Mouse (Mus musculus) adrenal gland (tissue): ENCODE measurements around the gene Rnpep.

Source experiments
- intact Hi-C: fragments of 180-260 bp; cut with DNase I; formaldehyde crosslinking; loops from one replicate; pipeline ENCODE4 v1.15.1; 2025
- long read RNA-seq, 2 experiments: library from polyadenylated mRNA; unstranded; transcript quantifications; one replicate each; pipeline ENCODE4 v2.0.0; 2020; ENCODE audit warnings: borderline replicate concordance in 1 of 2; ENCODE audit not compliant: insufficient replicate concordance in 1 of 2

The Rnpep gene
- long read RNA-seq, experiment 1, transcript Rnpep-202 (11 exons, 2,288 nt) = major isoform, 26 of 37 reads
- long read RNA-seq, experiment 1, partial matches to known transcripts = 6 of 37 reads
- long read RNA-seq, experiment 1, other reads (novel, unspliced or antisense) = 1 of 37 reads
- long read RNA-seq, experiment 2, transcript Rnpep-201 (10 exons, 2,171 nt) = minor isoform, 7 of 69 reads
- long read RNA-seq, experiment 2, transcript Rnpep-202 (11 exons, 2,288 nt) = major isoform, 47 of 69 reads
- long read RNA-seq, experiment 2, partial matches to known transcripts = 9 of 69 reads
- long read RNA-seq, experiment 2, other reads (novel, unspliced or antisense) = 6 of 69 reads

- intact Hi-C loops = loop anchor here (5.0 kb wide), 1 partner anchor 83 kb away; no protein-coding TSS in a partner anchor
Measured at GRCm38 (mm10) chr1:135283826-135284291, at the start of gene Rnpep. Gene Rnpep (minus strand): TSS chr1:135284084.

GRCm38 (mm10) chr1:135330578-135330977 lies 46.7 kb upstream of the Rnpep start:
- intact Hi-C loops = no loop called here

- intact Hi-C loops = no loop called here
Measured at GRCm38 (mm10) chr1:135328368-135328767, 44.5 kb upstream of the Rnpep start.

GRCm38 (mm10) chr1:135325934-135326333 lies 42.0 kb upstream of the Rnpep start:
- intact Hi-C loops = no loop called here

GRCm38 (mm10) chr1:135324571-135324970 lies 40.7 kb upstream of the Rnpep start, which contains the start of gene Lmod1:
Gene Lmod1 (plus strand): TSS chr1:135324807.
- intact Hi-C loops = no loop called here

- intact Hi-C loops = no loop called here
Measured at GRCm38 (mm10) chr1:135323367-135323901, 39.5 kb upstream of the Rnpep start.

- intact Hi-C loops = no loop called here
Measured at GRCm38 (mm10) chr1:135313284-135314031, 29.6 kb upstream of the Rnpep start, which contains the start of gene Timm17a. Gene Timm17a (minus strand): TSS chr1:135313778.

GRCm38 (mm10) chr1:135312201-135312600 lies 28.3 kb upstream of the Rnpep start:
- intact Hi-C loops = no loop called here

- intact Hi-C loops = no loop called here
Measured at GRCm38 (mm10) chr1:135311356-135311755, 27.5 kb upstream of the Rnpep start.

GRCm38 (mm10) chr1:135290908-135291307 lies 7.0 kb upstream of the Rnpep start:
- intact Hi-C loops = no loop called here

- intact Hi-C loops = no loop called here
Measured at GRCm38 (mm10) chr1:135286311-135286710, 2.4 kb upstream of the Rnpep start.

GRCm38 (mm10) chr1:135283287-135283825 lies 528 bp downstream of the Rnpep start:
- intact Hi-C loops = loop anchor here (5.0 kb wide), 1 partner anchor 84 kb away; no protein-coding TSS in a partner anchor

- intact Hi-C loops = loop anchor here (5.0 kb wide), 1 partner anchor 85 kb away; no protein-coding TSS in a partner anchor
Measured at GRCm38 (mm10) chr1:135282536-135283286, 1.2 kb downstream of the Rnpep start.

- intact Hi-C loops = loop anchor here (5.0 kb wide), 1 partner anchor 85 kb away; no protein-coding TSS in a partner anchor
Measured at GRCm38 (mm10) chr1:135281841-135282240, 2.0 kb downstream of the Rnpep start.

- intact Hi-C loops = loop anchor here (5.0 kb wide), 1 partner anchor 87 kb away; no protein-coding TSS in a partner anchor
Measured at GRCm38 (mm10) chr1:135280646-135281045, 3.2 kb downstream of the Rnpep start.

- intact Hi-C loops = no loop called here
Measured at GRCm38 (mm10) chr1:135271371-135271770, 12.5 kb downstream of the Rnpep start.

GRCm38 (mm10) chr1:135267663-135268446 lies 16.0 kb downstream of the Rnpep start:
- intact Hi-C loops = no loop called here

GRCm38 (mm10) chr1:135265834-135266233 lies 18.1 kb downstream of the Rnpep start:
- intact Hi-C loops = no loop called here

- intact Hi-C loops = no loop called here
Measured at GRCm38 (mm10) chr1:135263316-135263715, 20.6 kb downstream of the Rnpep start.

- intact Hi-C loops = no loop called here
Measured at GRCm38 (mm10) chr1:135262329-135262728, 21.6 kb downstream of the Rnpep start.
